Mouse (Mus musculus): ENCODE results near the gene Prkca. TPM values are rescaled to one million over a fixed set of nuclear protein-coding genes. Genes with fewer than 3 reads are reported as not detected.

Gene Prkca
- polyA plus RNA-seq, 1 experiment from 2014 or later = 8.5 TPM

- Histone ChIP-seq H3K4me2 (replicated peaks) (no peak overlapping the region), H3K9ac (no peak overlapping the region), H3K4me3 (no peak overlapping the region), H3K9me3 (no peaks in the 10 kb centered on the region), H3K4me1 (peaks cover 17% of the 10 kb centered on the region), H3K27ac (no peak overlapping the region), H3K27me3 (replicated peaks) (no peaks in the 10 kb centered on the region), H3K36me3 (no peaks in the 10 kb centered on the region)
- no peak for ATAC-seq (ENCODE audit: low FRiP score, low read depth)
- 48% methylated on average over 3 of the region's 3 CpGs for WGBS
These were observed 9.1 kb downstream of the Prkca start for GRCm38 (mm10) chr11:108334658-108335057.

GRCm38 (mm10) chr11:108333583-108334379, 9.9 kb downstream of the Prkca start:
- Histone ChIP-seq H3K9ac (no peak overlapping the region), H3K4me3 (no peak overlapping the region), H3K9me3 (no peaks in the 10 kb centered on the region), H3K27ac (no peak overlapping the region), H3K4me2 (replicated peaks) (0 out of 2 replicates have a peak overlapping the region, but pooled peaks have one; percentile 9), H3K27me3 (replicated peaks) (no peaks in the 10 kb centered on the region), H3K4me1 (peaks cover 17% of the 10 kb centered on the region), H3K36me3 (no peaks in the 10 kb centered on the region)
- no peak for ATAC-seq (ENCODE audit: low FRiP score, low read depth)
- 37% methylated on average over 8 of the region's 8 CpGs for WGBS

GRCm38 (mm10) chr11:108333006-108333405, 10.7 kb downstream of the Prkca start:
- 24% methylated on average over 5 of the region's 5 CpGs for WGBS
- H3K4me1 ChIP-seq = peaks cover 17% of the 10 kb centered on the region

GRCm38 (mm10) chr11:108330818-108331217, 12.9 kb downstream of the Prkca start:
- no peaks in the 10 kb centered on the region for H3K27me3 ChIP-seq (replicated peaks)
- ATAC-seq (ENCODE audit: low FRiP score, low read depth) = no peak
- H3K4me3 ChIP-seq = no peak overlapping the region
- H3K9ac ChIP-seq = no peak overlapping the region
- no peak overlapping the region for H3K4me2 ChIP-seq (replicated peaks)
- no peaks in the 10 kb centered on the region for H3K36me3 ChIP-seq
- peaks cover 17% of the 10 kb centered on the region for H3K4me1 ChIP-seq
- no peak overlapping the region for H3K27ac ChIP-seq
- H3K9me3 ChIP-seq = no peaks in the 10 kb centered on the region
- 89% methylated on average over 11 of the region's 11 CpGs for WGBS

More at GRCm38 (mm10) chr11:108333006-108333405, 10.7 kb downstream of the Prkca start:
- no peaks in the 10 kb centered on the region for H3K27me3 ChIP-seq (replicated peaks)
- no peak overlapping the region for H3K4me3 ChIP-seq
- no peaks in the 10 kb centered on the region for H3K9me3 ChIP-seq
- no peak for ATAC-seq (ENCODE audit: low FRiP score, low read depth)
- no peak overlapping the region for H3K4me2 ChIP-seq (replicated peaks)
- no peak overlapping the region for H3K27ac ChIP-seq
- no peaks in the 10 kb centered on the region for H3K36me3 ChIP-seq
- H3K9ac ChIP-seq = no peak overlapping the region

- no peak overlapping the region for H3K4me2 ChIP-seq (replicated peaks)
- no peak for ATAC-seq (ENCODE audit: low FRiP score, low read depth)
- WGBS = 88% methylated on average over 8 of the region's 8 CpGs
- no peaks in the 10 kb centered on the region for H3K4me1 ChIP-seq
- no peak overlapping the region for H3K27ac ChIP-seq
- H3K9ac ChIP-seq = no peak overlapping the region
- no peaks in the 10 kb centered on the region for H3K36me3 ChIP-seq
- H3K27me3 ChIP-seq (replicated peaks) = no peaks in the 10 kb centered on the region; the same call in 1 of the 2 replicates
- no peak overlapping the region for H3K4me3 ChIP-seq
- no peaks in the 10 kb centered on the region for H3K9me3 ChIP-seq
These were observed 17.8 kb downstream of the Prkca start for GRCm38 (mm10) chr11:108325943-108326342.

GRCm38 (mm10) chr11:108322156-108322555, 21.6 kb downstream of the Prkca start:
- no peak for ATAC-seq (ENCODE audit: low FRiP score, low read depth)

GRCm38 (mm10) chr11:108320561-108320960, 23.2 kb downstream of the Prkca start:
- no peaks in the 10 kb centered on the region for H3K4me1 ChIP-seq
- no peak overlapping the region for H3K27ac ChIP-seq
- H3K36me3 ChIP-seq = no peaks in the 10 kb centered on the region
- H3K27me3 ChIP-seq (replicated peaks) = no peaks in the 10 kb centered on the region; the same call in 1 of the 2 replicates
- H3K4me3 ChIP-seq = no peak overlapping the region
- WGBS = 91% methylated on average over 7 of the region's 7 CpGs
- ATAC-seq (ENCODE audit: low FRiP score, low read depth) = no peak
- no peak overlapping the region for H3K4me2 ChIP-seq (replicated peaks)
- no peak overlapping the region for H3K9ac ChIP-seq
- no peaks in the 10 kb centered on the region for H3K9me3 ChIP-seq

More at GRCm38 (mm10) chr11:108322156-108322555, 21.6 kb downstream of the Prkca start:
- Histone ChIP-seq H3K4me1 (no peaks in the 10 kb centered on the region), H3K27ac (no peak overlapping the region), H3K27me3 (replicated peaks) (no peaks in the 10 kb centered on the region; the same call in 1 of the 2 replicates), H3K4me3 (no peak overlapping the region), H3K4me2 (replicated peaks) (no peak overlapping the region), H3K9ac (no peak overlapping the region), H3K36me3 (no peaks in the 10 kb centered on the region), H3K9me3 (no peaks in the 10 kb centered on the region)
- 90% methylated on average over 2 of the region's 2 CpGs for WGBS

- Histone ChIP-seq H3K4me1 (no peaks in the 10 kb centered on the region), H3K9me3 (no peaks in the 10 kb centered on the region), H3K27ac (no peak overlapping the region), H3K9ac (no peak overlapping the region), H3K27me3 (replicated peaks) (no peaks in the 10 kb centered on the region; the same call in 1 of the 2 replicates), H3K4me2 (replicated peaks) (no peak overlapping the region), H3K36me3 (no peaks in the 10 kb centered on the region), H3K4me3 (no peak overlapping the region)
- 88% methylated on average over 11 of the region's 11 CpGs for WGBS
- ATAC-seq (ENCODE audit: low FRiP score, low read depth) = no peak
These were observed 24.6 kb downstream of the Prkca start for GRCm38 (mm10) chr11:108319162-108319561.

GRCm38 (mm10) chr11:108317878-108318277, 25.9 kb downstream of the Prkca start:
- 82% methylated on average over 6 of the region's 6 CpGs for WGBS

GRCm38 (mm10) chr11:108315736-108316135, 28.0 kb downstream of the Prkca start:
- Histone ChIP-seq H3K4me3 (no peak overlapping the region), H3K9ac (no peak overlapping the region), H3K4me1 (no peaks in the 10 kb centered on the region), H3K4me2 (replicated peaks) (no peak overlapping the region), H3K9me3 (no peaks in the 10 kb centered on the region), H3K27ac (no peak overlapping the region), H3K27me3 (replicated peaks) (no peaks in the 10 kb centered on the region; the same call in 1 of the 2 replicates), H3K36me3 (no peaks in the 10 kb centered on the region)
- 87% methylated on average over 7 of the region's 7 CpGs for WGBS
- no peak for ATAC-seq (ENCODE audit: low FRiP score, low read depth)

More at GRCm38 (mm10) chr11:108317878-108318277, 25.9 kb downstream of the Prkca start:
- Histone ChIP-seq H3K27ac (no peak overlapping the region), H3K36me3 (no peaks in the 10 kb centered on the region), H3K4me3 (no peak overlapping the region), H3K27me3 (replicated peaks) (no peaks in the 10 kb centered on the region; the same call in 1 of the 2 replicates), H3K4me2 (replicated peaks) (no peak overlapping the region), H3K4me1 (no peaks in the 10 kb centered on the region), H3K9me3 (no peaks in the 10 kb centered on the region), H3K9ac (no peak overlapping the region)
- no peak for ATAC-seq (ENCODE audit: low FRiP score, low read depth)

- Histone ChIP-seq H3K27ac (no peak overlapping the region), H3K9me3 (no peaks in the 10 kb centered on the region), H3K4me3 (no peak overlapping the region), H3K27me3 (replicated peaks) (no peaks in the 10 kb centered on the region), H3K36me3 (no peaks in the 10 kb centered on the region), H3K4me2 (replicated peaks) (no peak overlapping the region), H3K4me1 (no peaks in the 10 kb centered on the region), H3K9ac (no peak overlapping the region)
- ATAC-seq (ENCODE audit: low FRiP score, low read depth) = no peak
- 83% methylated on average over 5 of the region's 5 CpGs for WGBS
These were observed 31.2 kb downstream of the Prkca start for GRCm38 (mm10) chr11:108312516-108312915.

- 85% methylated on average over 2 of the region's 2 CpGs for WGBS
- Histone ChIP-seq H3K27ac (no peak overlapping the region), H3K36me3 (no peaks in the 10 kb centered on the region), H3K4me2 (replicated peaks) (no peak overlapping the region), H3K4me3 (no peak overlapping the region), H3K4me1 (no peaks in the 10 kb centered on the region), H3K9me3 (no peaks in the 10 kb centered on the region), H3K27me3 (replicated peaks) (no peaks in the 10 kb centered on the region), H3K9ac (no peak overlapping the region)
- no peak for ATAC-seq (ENCODE audit: low FRiP score, low read depth)
These were observed 31.8 kb downstream of the Prkca start for GRCm38 (mm10) chr11:108311912-108312311.

GRCm38 (mm10) chr11:108309791-108310190, 33.9 kb downstream of the Prkca start:
- ATAC-seq (ENCODE audit: low FRiP score, low read depth) = no peak
- 76% methylated on average over 5 of the region's 5 CpGs for WGBS
- no peak overlapping the region for H3K27ac ChIP-seq
- no peak overlapping the region for H3K4me2 ChIP-seq (replicated peaks)
- no peaks in the 10 kb centered on the region for H3K27me3 ChIP-seq (replicated peaks)
- H3K9me3 ChIP-seq = no peaks in the 10 kb centered on the region
- no peaks in the 10 kb centered on the region for H3K4me1 ChIP-seq
- no peak overlapping the region for H3K4me3 ChIP-seq
- H3K36me3 ChIP-seq = no peaks in the 10 kb centered on the region
- no peak overlapping the region for H3K9ac ChIP-seq

Data from neural tube, embryonic 12.5 days (tissue).